Mouse (Mus musculus) thymus, adult 2 months (tissue): Measurements from ENCODE around the gene Rere. TPM values are rescaled to one million over a fixed set of nuclear protein-coding genes. Genes with fewer than 3 reads are reported as not detected.
"Not testable (repeated sequence)": the region's sequence is repeated elsewhere in the genome, so short reads cannot be mapped to it uniquely, and the experiment has no call there.

Experiments
- DNase-seq: peaks from one replicate; pipeline ENCODE4 v3.0.0; 2021
- H3K27ac ChIP-seq: fragments of 200-500 bp; 2 replicates; pipeline ENCODE4 v1.5.1; 2012; ENCODE audit warnings: low read length, control low read depth; ENCODE audit not compliant: control insufficient read depth, insufficient read depth
- H3K27me3 ChIP-seq: fragments of 200-500 bp; 2 replicates; pipeline ENCODE4 v1.6.1; 2012; ENCODE audit warnings: mild to moderate bottlenecking, low read length, moderate library complexity, mixed read lengths; ENCODE audit not compliant: control insufficient read depth, insufficient read depth
- H3K36me3 ChIP-seq: fragments of 200-500 bp; 2 replicates; pipeline ENCODE4 v1.6.1; 2012; ENCODE audit warnings: mild to moderate bottlenecking, low read length, moderate library complexity; ENCODE audit not compliant: control insufficient read depth, insufficient read depth
- H3K4me1 ChIP-seq: fragments of 200-500 bp; replicated peaks from 2 replicates; pipeline ENCODE4 v1.6.1; 2012; ENCODE audit warnings: low read length; ENCODE audit not compliant: control insufficient read depth, insufficient read depth
- H3K4me3 ChIP-seq: fragments of 200-500 bp; 2 replicates; pipeline ENCODE4 v1.5.1; 2012; ENCODE audit warnings: mild to moderate bottlenecking, low read length, control low read depth, moderate library complexity; ENCODE audit not compliant: control insufficient read depth, insufficient read depth
- CTCF ChIP-seq: fragments of 200-500 bp; IDR thresholded peaks from 2 replicates; pipeline ENCODE4 v1.5.1; 2012; ENCODE audit warnings: mild to moderate bottlenecking, control low read depth, low read length, moderate library complexity, borderline replicate concordance; ENCODE audit not compliant: control insufficient read depth, poor library complexity, insufficient read depth; ENCODE audit errors: extremely low read depth
- POLR2A ChIP-seq: fragments of 200-500 bp; IDR thresholded peaks from 2 replicates; pipeline ENCODE4 v1.6.1; 2012; ENCODE audit warnings: mild to moderate bottlenecking, low read length, control low read depth, moderate library complexity; ENCODE audit not compliant: control insufficient read depth, poor library complexity, insufficient read depth; ENCODE audit errors: extremely low read depth
- WGBS: fragments of 180-500 bp; shearing (Covaris S2); methylation state at CpG from one replicate; pipeline ENCODE4 v1.1.7; 2018; 5-methylcytosine and 5-hydroxymethylcytosine counted together
- polyA plus RNA-seq: library from polyadenylated mRNA; depleted of rRNA; stranded (reverse); fragments of >200 nt; gene quantifications from 2 replicates; pipeline ENCODE4 v1.2.3, GENCODE M21; 2012

The Rere gene
- polyA plus RNA-seq, 1 experiment: 52.5 TPM

DNA sequence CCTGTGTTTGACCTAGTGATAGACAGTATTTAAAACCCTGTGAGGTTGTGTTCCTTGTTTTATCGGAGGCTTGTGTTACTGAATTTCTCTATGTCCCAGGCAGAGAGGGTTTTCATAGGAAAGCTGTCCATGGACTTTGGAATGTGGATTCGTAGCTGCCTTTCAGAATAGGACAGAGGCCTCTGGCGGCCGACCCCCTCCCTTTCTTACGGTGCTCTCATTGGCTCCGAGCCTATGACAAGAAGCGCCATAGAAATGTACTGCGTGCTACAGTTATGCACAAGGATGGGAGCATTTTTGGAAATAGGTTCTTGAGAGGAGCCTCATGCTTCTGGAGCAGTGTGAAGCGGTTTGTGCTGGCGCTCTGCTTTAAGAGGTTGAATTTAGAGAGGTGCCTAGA is 187.8 kb downstream of the Rere start:
- Histone ChIP-seq H3K4me1 (no peaks in the 10 kb centered on the region), H3K4me3 (no peak overlapping the region), H3K27ac (no peak overlapping the region), H3K36me3 (peaks cover 4% of the 10 kb centered on the region), H3K27me3 (no peaks in the 10 kb centered on the region)
- WGBS: 97% methylated on average over 10 of the region's 10 CpGs
- TF ChIP-seq CTCF (no peak), POLR2A (no peak)
- DNase-seq: no peak

DNA sequence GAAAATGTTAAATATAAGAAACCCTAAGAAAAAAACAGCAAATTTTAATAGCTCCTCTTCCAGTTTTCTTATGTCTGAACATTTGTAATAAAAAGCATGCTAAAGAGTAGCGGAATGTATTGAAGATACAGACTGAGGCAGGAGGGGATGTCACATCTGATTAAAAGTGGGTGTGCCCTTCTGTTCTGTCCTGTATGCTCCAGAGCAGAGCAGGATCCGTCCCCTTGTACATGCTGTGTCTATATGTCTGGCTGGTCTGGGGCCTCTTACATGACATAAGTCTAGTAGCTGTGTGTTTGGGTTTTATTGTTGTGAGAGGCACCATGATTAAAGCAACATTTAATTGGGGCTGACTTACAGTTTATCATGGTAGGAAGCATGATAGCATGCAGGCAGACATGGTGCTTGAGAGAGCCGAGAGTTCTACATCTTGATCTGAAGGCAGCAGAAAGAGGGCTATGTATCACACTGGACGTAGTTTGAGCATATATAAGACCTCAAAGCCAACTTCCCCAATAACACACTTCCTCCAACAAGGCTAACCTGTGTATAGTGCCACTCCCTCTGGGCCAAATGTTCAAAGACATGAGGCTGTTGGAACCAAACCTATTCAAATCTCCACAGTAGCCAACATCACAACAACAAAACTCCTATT is 189.4 kb downstream of the Rere start:
- Histone ChIP-seq H3K36me3 (peaks cover 4% of the 10 kb centered on the region), H3K4me3 (no peak overlapping the region), H3K4me1 (no peaks in the 10 kb centered on the region), H3K27ac (no peak overlapping the region), H3K27me3 (no peaks in the 10 kb centered on the region)
- 97% methylated on average over 4 of the region's 4 CpGs for WGBS
- no peak for DNase-seq
- TF ChIP-seq CTCF (no peak), POLR2A (no peak)

DNA sequence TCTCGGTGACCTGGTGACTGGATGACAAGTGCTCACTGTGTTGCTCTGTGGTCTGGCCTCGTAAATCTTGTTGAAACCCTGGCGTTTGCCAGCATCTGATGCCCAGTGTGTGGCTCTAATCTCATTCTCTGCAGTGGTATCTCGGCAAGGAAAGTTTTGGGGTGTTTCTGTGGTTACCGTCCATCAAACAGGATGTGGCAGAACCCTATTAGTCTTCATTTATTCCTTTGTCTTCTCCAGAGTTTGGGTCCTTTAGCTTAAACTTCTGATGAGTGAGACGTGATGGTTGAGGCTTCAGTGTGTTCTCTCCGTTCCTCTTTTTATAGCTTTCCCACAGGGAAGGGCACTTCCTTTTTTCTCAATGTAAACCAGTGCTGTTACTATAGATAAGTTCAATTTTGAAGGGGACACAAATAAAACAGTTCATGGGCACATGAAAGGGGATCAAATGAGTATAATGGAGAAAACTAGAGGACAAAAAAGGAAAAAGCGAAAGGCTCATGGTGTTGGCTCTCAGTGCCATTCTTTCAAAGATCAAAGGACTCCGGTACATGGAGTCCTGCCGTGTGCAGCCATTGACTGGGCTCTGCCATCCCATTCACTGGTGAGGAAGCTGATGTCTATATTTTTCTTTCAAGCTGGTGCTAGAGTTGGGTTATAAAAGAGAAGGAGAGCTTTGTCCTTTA is 191.4 kb downstream of the Rere start:
- TF ChIP-seq POLR2A (no peak), CTCF (no peak)
- Histone ChIP-seq H3K36me3 (peaks cover 4% of the 10 kb centered on the region), H3K27ac (no peak overlapping the region), H3K4me3 (no peak overlapping the region), H3K4me1 (no peaks in the 10 kb centered on the region), H3K27me3 (no peaks in the 10 kb centered on the region)
- 47% methylated on average over 10 of the region's 10 CpGs for WGBS
- DNase-seq: no peak

DNA sequence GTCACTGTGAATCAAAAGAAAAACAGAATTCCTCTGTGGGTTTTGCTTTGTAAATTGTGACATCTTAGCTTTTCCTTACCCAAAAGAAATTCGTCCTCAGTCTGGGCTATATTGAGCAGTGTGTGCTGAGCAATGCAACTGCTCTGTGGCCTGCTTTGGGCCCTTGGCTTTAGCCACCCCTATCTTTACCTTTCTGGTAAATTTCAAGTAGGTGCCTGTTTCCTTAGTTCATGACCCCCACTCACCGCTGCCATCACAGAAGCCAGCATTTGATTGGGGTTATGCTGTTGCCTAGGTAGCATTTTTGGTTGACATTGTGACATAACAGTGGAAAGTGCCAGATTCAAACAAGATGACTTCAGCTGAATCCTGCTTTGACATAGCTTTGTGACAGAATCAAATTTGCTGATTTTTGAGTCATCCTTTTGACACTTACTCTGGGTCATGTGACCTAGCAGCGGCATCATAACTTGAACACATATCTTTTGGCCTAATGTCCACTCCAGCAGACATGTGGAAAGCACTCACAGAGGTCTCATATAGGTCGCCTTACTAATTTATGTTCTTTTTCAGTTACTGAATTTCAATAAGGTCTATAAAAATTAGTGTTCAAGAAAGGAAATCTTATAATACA is 192.1 kb downstream of the Rere start:
- TF ChIP-seq CTCF (no peak), POLR2A (no peak)
- Histone ChIP-seq H3K36me3 (peaks cover 4% of the 10 kb centered on the region), H3K4me1 (no peaks in the 10 kb centered on the region), H3K4me3 (no peak overlapping the region), H3K27me3 (no peaks in the 10 kb centered on the region), H3K27ac (no peak overlapping the region)
- no peak for DNase-seq
- WGBS: 89% methylated on average over 4 of the region's 4 CpGs

DNA sequence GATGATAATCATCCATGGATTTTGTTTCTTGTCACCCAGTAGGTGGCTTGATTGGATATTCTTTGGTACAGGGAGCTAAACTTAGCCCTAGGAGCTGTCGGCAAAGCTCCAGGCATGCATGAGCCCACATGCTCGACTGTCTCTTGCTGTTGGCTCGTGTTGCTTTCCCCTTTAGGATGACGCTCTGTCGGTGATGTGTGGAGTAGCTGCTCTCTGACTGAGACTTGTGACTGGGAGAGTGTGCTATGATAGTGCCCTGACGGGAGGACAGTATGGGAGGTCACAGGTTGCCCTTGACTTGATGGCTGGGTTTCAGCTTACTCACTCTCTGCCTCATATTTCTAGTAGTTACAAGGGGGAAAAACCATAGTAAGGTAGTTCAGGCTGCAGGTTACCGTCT is 192.6 kb downstream of the Rere start:
- TF ChIP-seq CTCF (no peak), POLR2A (no peak)
- DNase-seq: no peak
- H3K36me3 ChIP-seq: peaks cover 4% of the 10 kb centered on the region
- no peak overlapping the region for H3K27ac ChIP-seq
- H3K4me3 ChIP-seq: no peak overlapping the region
- WGBS: 93% methylated on average over 7 of the region's 7 CpGs
- H3K4me1 ChIP-seq: no peaks in the 10 kb centered on the region
- no peaks in the 10 kb centered on the region for H3K27me3 ChIP-seq

DNA sequence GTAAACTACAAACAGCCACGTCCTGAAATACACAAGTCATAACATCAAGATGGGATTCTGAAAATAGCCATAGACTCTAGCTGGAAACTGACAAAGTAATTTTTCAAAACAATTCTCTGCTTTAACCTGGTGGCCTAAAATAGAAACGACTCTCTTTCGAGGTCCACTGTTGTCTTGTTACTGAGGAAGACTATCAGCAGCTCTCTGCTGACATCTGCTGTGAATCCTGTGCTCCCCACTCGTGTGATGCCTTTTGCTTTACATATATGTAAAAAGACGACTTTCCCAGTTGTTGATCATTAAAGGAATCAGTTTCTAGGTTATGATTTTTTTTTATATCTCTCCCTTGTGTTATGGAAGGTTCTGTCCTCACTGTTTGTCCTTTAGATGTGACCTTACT is 194.8 kb downstream of the Rere start:
- no peak overlapping the region for H3K4me3 ChIP-seq
- DNase-seq: no peak
- peaks cover 8% of the 10 kb centered on the region; the same call in 1 of the 2 replicates for H3K36me3 ChIP-seq
- 59% methylated on average over 5 of the region's 5 CpGs for WGBS
- no peak for TF ChIP-seq CTCF
- H3K27ac ChIP-seq: no peak overlapping the region
- no peaks in the 10 kb centered on the region for H3K4me1 ChIP-seq
- no peaks in the 10 kb centered on the region for H3K27me3 ChIP-seq

DNA sequence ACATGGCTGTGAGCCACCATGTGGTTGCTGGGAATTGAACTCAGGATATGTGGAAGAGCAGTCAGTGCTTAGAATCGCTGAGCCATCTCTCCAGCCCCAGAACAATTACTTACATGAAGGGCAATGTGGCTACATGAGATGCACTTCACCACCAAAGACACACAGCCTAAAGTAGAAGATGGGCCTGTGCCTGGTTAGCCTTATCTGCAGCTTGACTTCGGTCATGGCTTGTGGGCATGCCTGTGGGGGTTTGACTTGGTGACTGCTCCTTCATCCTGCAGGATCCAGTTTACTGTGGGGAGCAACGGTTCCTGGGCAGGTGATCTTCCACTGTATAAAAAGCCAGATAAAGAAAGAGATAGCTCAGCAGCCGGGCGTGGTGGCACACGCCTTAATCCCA is 196.6 kb downstream of the Rere start:
- Histone ChIP-seq H3K36me3 (peaks cover 8% of the 10 kb centered on the region; the same call in 1 of the 2 replicates), H3K27ac (no peak overlapping the region), H3K27me3 (no peaks in the 10 kb centered on the region), H3K4me1 (no peaks in the 10 kb centered on the region), H3K4me3 (no peak overlapping the region)
- DNase-seq: no peak
- 97% methylated on average over 6 of the region's 6 CpGs for WGBS
- TF ChIP-seq CTCF (no peak), POLR2A (no peak)

DNA sequence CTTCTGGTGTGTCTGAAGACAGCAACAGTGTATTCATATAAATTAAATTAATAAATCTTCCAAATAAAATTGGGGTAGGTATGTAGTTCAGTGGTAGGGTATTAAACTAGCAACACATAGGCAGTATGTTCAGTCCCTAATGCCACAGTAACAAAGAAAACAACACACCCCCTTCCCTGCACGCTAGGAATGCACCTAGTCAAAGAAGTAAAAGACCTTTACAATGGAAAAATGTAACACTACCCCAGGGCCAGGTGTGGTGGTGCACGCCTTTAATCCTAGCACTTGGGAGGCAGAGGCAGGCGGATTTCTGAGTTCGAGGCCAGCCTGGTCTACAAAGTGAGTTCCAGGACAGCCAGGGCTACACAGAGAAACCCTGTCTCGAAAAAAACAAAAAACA is 201.6 kb downstream of the Rere start:
- WGBS: 93% methylated on average over 5 of the region's 5 CpGs
- not testable (repeated sequence) for DNase-seq, H3K4me3 ChIP-seq, H3K4me1 ChIP-seq, H3K36me3 ChIP-seq, H3K27me3 ChIP-seq, H3K27ac ChIP-seq
